Mouse (Mus musculus) heart, embryonic 14.5 days (tissue): ENCODE results near the gene Oxct1. TPM values are rescaled to one million over a fixed set of nuclear protein-coding genes. Genes with fewer than 3 reads are reported as not detected.

ENCODE experiments used
- ATAC-seq: fragments of 200-750 bp; cut with Nextera tagmentation; 2 replicates; pipeline ENCODE4 v1.8.0; 2017; ENCODE audit warnings: low read depth, moderate TSS enrichment; ENCODE audit not compliant: insufficient number of reproducible peaks, insufficient read depth, low FRiP score
- H3K27ac ChIP-seq, 2 experiments: fragments of 200-500 bp in 1 of 2; fragments of 300-500 bp in 1 of 2; sonication (generic) in 1 of 2; replicated peaks in 1 of 2; 2 replicates each; pipeline ENCODE4 v1.5.1; 2012 to 2014; ENCODE audit warnings: low read depth in 2 of 2, low read length in 2 of 2, control low read depth in 1 of 2, mild to moderate bottlenecking in 1 of 2, mixed read lengths in 1 of 2; ENCODE audit not compliant: control insufficient read depth in 1 of 2, insufficient read depth in 1 of 2
- H3K27me3 ChIP-seq: fragments of 300-500 bp; sonication (generic); 2 replicates; pipeline ENCODE4 v1.6.1; 2014; ENCODE audit warnings: mild to moderate bottlenecking, low read length, control low read depth; ENCODE audit not compliant: control insufficient read depth, insufficient read depth
- H3K36me3 ChIP-seq: fragments of 300-500 bp; sonication (generic); 2 replicates; pipeline ENCODE4 v1.6.1; 2014; ENCODE audit warnings: mild to moderate bottlenecking, control low read depth, low read length, mixed read lengths; ENCODE audit not compliant: control insufficient read depth, insufficient read depth
- H3K4me1 ChIP-seq, 2 experiments: fragments of 200-500 bp in 1 of 2; fragments of 300-500 bp in 1 of 2; sonication (generic) in 1 of 2; 2 replicates each; pipeline ENCODE4 v1.6.1; 2012 to 2014; ENCODE audit warnings: low read length in 2 of 2, control low read depth in 1 of 2, mixed read lengths in 1 of 2; ENCODE audit not compliant: control insufficient read depth in 2 of 2, insufficient read depth in 2 of 2
- H3K4me2 ChIP-seq: fragments of 300-500 bp; sonication (generic); 2 replicates; pipeline ENCODE4 v1.6.1; 2014; ENCODE audit warnings: mild to moderate bottlenecking, low read length
- H3K4me3 ChIP-seq, 2 experiments: fragments of 200-500 bp in 1 of 2; fragments of 300-500 bp in 1 of 2; sonication (generic) in 1 of 2; 2 replicates each; pipeline ENCODE4 v1.5.1; 2012 to 2014; ENCODE audit warnings: low read length in 2 of 2, mild to moderate bottlenecking in 2 of 2, control low read depth in 1 of 2, low read depth in 1 of 2, moderate library complexity in 1 of 2; ENCODE audit not compliant: control insufficient read depth in 1 of 2, insufficient read depth in 1 of 2
- H3K9ac ChIP-seq: fragments of 300-500 bp; sonication (generic); 2 replicates; pipeline ENCODE4 v1.6.1; 2014; ENCODE audit warnings: mild to moderate bottlenecking, low read length
- H3K9me3 ChIP-seq: fragments of 300-500 bp; sonication (generic); 2 replicates; pipeline ENCODE4 v1.6.1; 2016; ENCODE audit warnings: low read length, control low read depth; ENCODE audit not compliant: control insufficient read depth
- WGBS: fragments of 180-500 bp; shearing (Covaris S2); extraction: QIAGEN DNeasy Blood & Tissue Kit; methylation state at CpG from one replicate; pipeline ENCODE4 v1.1.7; 2014; 5-methylcytosine and 5-hydroxymethylcytosine counted together
- polyA plus RNA-seq: library from polyadenylated mRNA; unstranded; fragments of >200 nt; fragmentation: Nextera tagmentation; extraction: Ambion mirVana; gene quantifications from 2 replicates; pipeline ENCODE4 v1.2.1, GENCODE M21; 2014

The Oxct1 gene
- polyA plus RNA-seq, 1 experiment from 2014 or later = 327 TPM

DNA sequence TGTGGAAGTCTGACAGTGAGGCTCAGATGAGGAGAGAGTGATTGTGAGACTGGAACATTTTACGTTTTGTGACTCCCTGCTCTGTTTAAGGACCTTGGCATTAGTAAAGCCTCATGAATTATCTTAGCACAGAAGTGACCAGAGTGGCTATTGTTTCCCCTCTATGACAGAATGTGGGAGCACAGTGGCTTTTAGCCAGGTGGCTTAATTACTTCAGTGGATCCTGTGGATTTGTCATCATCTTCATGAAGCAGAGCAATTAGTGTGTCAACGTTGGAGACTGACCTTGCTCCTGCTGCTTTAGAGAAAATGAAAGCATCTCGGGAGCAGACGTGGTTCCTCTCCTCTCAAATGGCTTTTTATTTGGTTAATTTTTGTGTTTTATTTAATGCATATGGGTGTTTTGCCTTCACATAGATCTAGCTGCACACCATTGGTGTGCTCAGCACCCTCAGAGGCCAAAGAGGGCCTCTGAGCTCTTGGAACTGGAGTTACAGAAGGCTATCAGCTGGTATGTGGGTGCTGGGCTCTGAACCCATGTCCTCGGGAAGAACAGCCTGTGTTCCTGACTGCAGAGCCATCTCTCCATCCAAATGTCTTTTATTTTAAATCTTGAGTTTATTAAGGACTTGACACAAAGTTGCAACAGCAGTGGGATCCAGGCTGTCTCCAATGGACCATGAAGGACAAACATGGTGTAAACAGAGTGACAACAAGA is 41.2 kb downstream of the Oxct1 start:
- Histone ChIP-seq H3K4me1 (peaks cover 5 to 13% of the 10 kb centered on the region in 2 experiments; a peak in 2 of 4 replicates), H3K36me3 (peaks cover 30% of the 10 kb centered on the region), H3K9me3 (no peaks in the 10 kb centered on the region), H3K4me2 (no peak overlapping the region), H3K27me3 (no peaks in the 10 kb centered on the region), H3K27ac (no peak overlapping the region), H3K9ac (no peak overlapping the region), H3K4me3 (no peak overlapping the region)
- WGBS = 75% methylated on average over 5 of the region's 5 CpGs
- no peak for ATAC-seq

GRCm38 (mm10) chr15:4077978-4078377 is 51.8 kb downstream of the Oxct1 start:
- Histone ChIP-seq H3K4me2 (no peak overlapping the region), H3K4me3 (no peak overlapping the region), H3K9me3 (no peaks in the 10 kb centered on the region), H3K27me3 (no peaks in the 10 kb centered on the region), H3K27ac (0 out of 4 replicates have a peak overlapping the region, but pooled peaks of 1 of the 2 experiments have one; percentile 20), H3K36me3 (peaks cover 18% of the 10 kb centered on the region; the same call in 1 of the 2 replicates), H3K4me1 (peaks cover 0 to 9% of the 10 kb centered on the region in 2 experiments; a peak in 2 of 4 replicates), H3K9ac (no peak overlapping the region)
- no peak for ATAC-seq
- 62% methylated on average over 4 of the region's 4 CpGs for WGBS

DNA sequence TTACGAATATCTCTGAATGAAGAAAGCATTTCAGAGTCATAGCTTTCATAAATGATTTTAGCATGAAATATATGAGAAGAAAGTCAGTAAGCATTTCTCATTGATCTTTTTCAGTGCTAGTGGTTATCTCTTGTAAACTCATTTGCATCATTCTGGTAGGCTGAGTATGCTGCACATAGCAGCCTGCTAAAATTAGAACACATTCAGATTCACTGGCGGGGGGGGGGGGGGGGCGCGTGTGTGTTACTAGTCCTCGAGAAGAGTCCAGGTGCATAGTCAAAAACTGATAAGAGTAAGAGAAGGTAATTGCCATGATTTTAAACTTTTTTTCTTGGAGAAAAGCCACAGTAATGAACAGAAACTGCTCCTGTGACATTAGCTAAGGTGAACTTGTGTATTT is 52.6 kb downstream of the Oxct1 start:
- no peak overlapping the region for H3K4me2 ChIP-seq
- H3K27ac ChIP-seq = no peak overlapping the region
- no peaks in the 10 kb centered on the region for H3K27me3 ChIP-seq
- peaks cover 14% of the 10 kb centered on the region; the same call in 1 of the 2 replicates for H3K36me3 ChIP-seq
- H3K9ac ChIP-seq = no peak overlapping the region
- 58% methylated on average over 5 of the region's 5 CpGs for WGBS
- no peaks in the 10 kb centered on the region for H3K9me3 ChIP-seq
- no peak for ATAC-seq
- no peak overlapping the region for H3K4me3 ChIP-seq
- H3K4me1 ChIP-seq = peaks cover 0 to 9% of the 10 kb centered on the region in 2 experiments; a peak in 2 of 4 replicates

DNA sequence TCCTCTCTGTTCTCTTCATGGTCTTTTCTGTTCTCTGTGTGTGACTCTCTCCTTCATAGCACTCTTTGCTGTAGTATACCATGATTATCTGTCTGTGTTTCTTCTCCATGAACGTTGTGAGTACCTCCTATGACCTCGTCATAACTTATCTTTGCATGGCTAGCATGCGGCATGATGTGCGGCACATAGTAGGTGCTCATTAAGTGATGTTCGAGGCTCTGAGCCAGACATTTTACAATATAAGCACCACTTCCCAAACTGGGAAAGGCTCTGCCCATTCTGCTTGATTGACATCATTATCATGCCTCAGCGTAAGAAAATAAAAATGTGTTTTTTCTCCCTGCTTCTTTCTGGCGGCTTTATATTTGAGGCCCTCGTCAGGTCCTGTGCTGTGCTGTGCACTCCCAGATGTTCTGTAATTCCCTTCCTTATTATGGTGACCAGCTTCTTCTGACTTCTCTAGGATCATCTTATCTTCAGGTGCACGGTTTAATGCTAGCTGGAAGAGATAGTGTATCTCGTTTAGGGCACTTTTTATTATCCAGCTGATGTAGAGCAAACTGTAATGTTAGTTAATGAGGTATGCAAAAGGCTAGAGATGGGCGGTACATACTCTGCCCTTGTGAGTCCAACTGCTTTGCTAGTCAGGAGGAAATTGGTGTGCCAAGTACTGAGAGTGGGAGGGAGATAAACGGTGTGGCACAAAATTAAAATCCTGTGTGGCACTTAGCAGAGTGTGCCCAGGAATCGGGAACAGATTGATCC is 53.4 kb downstream of the Oxct1 start:
- no peak overlapping the region for H3K4me2 ChIP-seq
- no peak for ATAC-seq

GRCm38 (mm10) chr15:4085600-4086384 is 59.6 kb downstream of the Oxct1 start:
- Histone ChIP-seq H3K27me3 (no peaks in the 10 kb centered on the region), H3K4me1 (no peaks in the 10 kb centered on the region), H3K9ac (no peak overlapping the region), H3K27ac (no peak overlapping the region), H3K4me3 (no peak overlapping the region), H3K9me3 (no peaks in the 10 kb centered on the region), H3K36me3 (no peaks in the 10 kb centered on the region), H3K4me2 (no peak overlapping the region)
- ATAC-seq = no peak
- 79% methylated on average over 10 of the region's 10 CpGs for WGBS

More for the DNA sequence above, 53.4 kb downstream of the Oxct1 start:
- no peaks in the 10 kb centered on the region for H3K9me3 ChIP-seq
- no peaks in the 10 kb centered on the region for H3K27me3 ChIP-seq
- H3K27ac ChIP-seq = no peak overlapping the region
- no peak overlapping the region for H3K4me3 ChIP-seq
- WGBS = 84% methylated on average over 13 of the region's 13 CpGs
- peaks cover 0 to 9% of the 10 kb centered on the region in 2 experiments; a peak in 2 of 4 replicates for H3K4me1 ChIP-seq
- H3K9ac ChIP-seq = no peak overlapping the region
- H3K36me3 ChIP-seq = peaks cover 14% of the 10 kb centered on the region; the same call in 1 of the 2 replicates

- Histone ChIP-seq H3K4me1 (no peaks in the 10 kb centered on the region), H3K36me3 (peaks cover 15% of the 10 kb centered on the region), H3K4me2 (no peak overlapping the region), H3K9ac (no peak overlapping the region), H3K27me3 (no peaks in the 10 kb centered on the region), H3K9me3 (no peaks in the 10 kb centered on the region), H3K27ac (no peak overlapping the region), H3K4me3 (no peak overlapping the region)
- no peak for ATAC-seq
- WGBS = 79% methylated on average over 4 of the region's 4 CpGs
Measured at GRCm38 (mm10) chr15:4087446-4087845, 61.3 kb downstream of the Oxct1 start.

DNA sequence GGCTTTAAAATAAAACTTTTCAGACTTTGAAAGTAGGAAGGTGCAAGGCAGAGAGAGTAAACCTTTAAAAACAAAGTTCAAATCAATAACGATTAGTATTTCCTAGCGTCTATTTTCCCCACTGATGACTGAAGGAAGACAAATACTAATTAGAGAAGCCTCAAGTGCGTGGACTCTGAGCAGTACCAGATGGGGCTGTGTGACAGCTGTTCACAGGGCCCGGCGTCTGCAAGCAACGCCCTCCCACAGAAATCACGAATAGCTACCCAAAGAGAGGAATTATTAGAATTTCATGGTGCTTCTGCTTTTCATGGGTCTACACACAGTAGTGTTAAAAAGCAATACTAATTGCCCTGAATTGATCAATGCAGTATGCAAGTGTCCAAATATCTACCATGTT is 61.7 kb downstream of the Oxct1 start:
- H3K9me3 ChIP-seq = no peaks in the 10 kb centered on the region

More for the DNA sequence above, 61.7 kb downstream of the Oxct1 start:
- 70% methylated on average over 7 of the region's 7 CpGs for WGBS
- ATAC-seq = no peak
- Histone ChIP-seq H3K9ac (no peak overlapping the region), H3K4me3 (no peak overlapping the region), H3K27me3 (no peaks in the 10 kb centered on the region), H3K27ac (no peak overlapping the region), H3K4me1 (no peaks in the 10 kb centered on the region), H3K4me2 (no peak overlapping the region), H3K36me3 (peaks cover 20% of the 10 kb centered on the region)
